Mouse (Mus musculus) retina, embryonic 14.5 days (tissue): Measurements from ENCODE around the gene Mcm9.
"Not testable (repeated sequence)": the region's sequence is repeated elsewhere in the genome, so short reads cannot be mapped to it uniquely, and the experiment has no call there.

ENCODE experiments used
- DNase-seq: peaks from one replicate; pipeline ENCODE4 v3.0.0-alpha.2; 2015; ENCODE audit warnings: low spot score

The Mcm9 gene

GRCm38 (mm10) chr10:53499518-53499917 is 130.7 kb downstream of the Mcm9 start:
- DNase-seq, result no peak

- not testable (repeated sequence) for DNase-seq
These were observed 134.9 kb downstream of the Mcm9 start for GRCm38 (mm10) chr10:53495349-53495748.

GRCm38 (mm10) chr10:53493954-53494353 is 136.3 kb downstream of the Mcm9 start:
- no peak for DNase-seq
